Mouse (Mus musculus) lung, embryonic 14.5 days (tissue): ENCODE results near the gene Pon3. TPM values are rescaled to one million over a fixed set of nuclear protein-coding genes. Genes with fewer than 3 reads are reported as not detected.

Experiments used
- ATAC-seq: fragments of 200-750 bp; cut with Nextera tagmentation; 2 replicates; pipeline ENCODE4 v1.8.0; 2017; ENCODE audit warnings: mild to moderate bottlenecking, moderate TSS enrichment, moderate library complexity; ENCODE audit not compliant: insufficient read depth
- DNase-seq: peaks from one replicate; pipeline ENCODE4 v3.0.0-alpha.2; 2015
- H3K27ac ChIP-seq: fragments of 300-500 bp; sonication (generic); 2 replicates; pipeline ENCODE4 v1.5.1; 2014; ENCODE audit warnings: low read depth, mild to moderate bottlenecking, moderate library complexity
- H3K27me3 ChIP-seq: fragments of 300-500 bp; sonication (generic); 2 replicates; pipeline ENCODE4 v1.6.1; 2014; ENCODE audit warnings: low read length, control low read depth; ENCODE audit not compliant: insufficient read depth
- H3K36me3 ChIP-seq: fragments of 300-500 bp; sonication (generic); 2 replicates; pipeline ENCODE4 v1.6.1; 2014; ENCODE audit warnings: control low read depth; ENCODE audit not compliant: insufficient read depth
- H3K4me1 ChIP-seq: fragments of 300-500 bp; sonication (generic); 2 replicates; pipeline ENCODE4 v1.6.1; 2014; ENCODE audit warnings: antibody characterized with exemption, control low read depth; ENCODE audit not compliant: insufficient read depth
- H3K4me2 ChIP-seq: fragments of 300-500 bp; sonication (generic); 2 replicates; pipeline ENCODE4 v1.6.1; 2014; ENCODE audit warnings: mild to moderate bottlenecking
- H3K4me3 ChIP-seq: fragments of 300-500 bp; sonication (generic); 2 replicates; pipeline ENCODE4 v1.5.1; 2014; ENCODE audit warnings: low read depth, low read length
- H3K9ac ChIP-seq: fragments of 300-500 bp; sonication (generic); 2 replicates; pipeline ENCODE4 v1.6.1; 2014
- H3K9me3 ChIP-seq: fragments of 300-500 bp; sonication (generic); 2 replicates; pipeline ENCODE4 v1.6.1; 2016; ENCODE audit warnings: low read depth, low read length, control low read depth
- CTCF ChIP-seq: IDR thresholded peaks from 2 replicates; pipeline ENCODE4 v1.5.1; 2016; ENCODE audit warnings: antibody characterized with exemption, low read depth
- WGBS: fragments of 180-500 bp; shearing (Covaris S2); extraction: QIAGEN DNeasy Blood & Tissue Kit; methylation state at CpG from one replicate; pipeline ENCODE4 v1.1.7; 2014; 5-methylcytosine and 5-hydroxymethylcytosine counted together
- polyA plus RNA-seq: library from polyadenylated mRNA; unstranded; fragments of >200 nt; fragmentation: Nextera tagmentation; extraction: Ambion mirVana; gene quantifications from 2 replicates; pipeline ENCODE4 v1.2.1, GENCODE M21; 2014

Gene Pon3
- 14.2 and 15.2 TPM in 2 replicates for polyA plus RNA-seq

GRCm38 (mm10) chr6:5255722-5256451 is at the start of gene Pon3:
TSS of gene Pon3 (minus strand) at chr6:5256286.
- ATAC-seq = peak; percentile 95
- Histone ChIP-seq H3K9me3 (no peaks in the 10 kb centered on the region), H3K4me2 (peak within 1 kb of the TSS; percentile 59), H3K27me3 (no peaks in the 10 kb centered on the region), H3K27ac (no peak within 1 kb of the TSS), H3K4me3 (peak within 1 kb of the TSS; percentile 33), H3K9ac (peak within 1 kb of the TSS; percentile 35), H3K36me3 (no peaks in the 10 kb centered on the region), H3K4me1 (no peaks in the 10 kb centered on the region)
- DNase-seq = peak; percentile 72
- WGBS = 4% methylated on average over 16 of the region's 16 CpGs
- TF ChIP-seq CTCF = no peak

- Histone ChIP-seq H3K36me3 (no peaks in the 10 kb centered on the region), H3K9me3 (no peaks in the 10 kb centered on the region)
- 83% methylated on average over 8 of the region's 8 CpGs for WGBS
Observed at GRCm38 (mm10) chr6:5304956-5305355, 48.9 kb upstream of the Pon3 start.

GRCm38 (mm10) chr6:5300629-5301028 is 44.5 kb upstream of the Pon3 start:
- no peak overlapping the region for H3K4me3 ChIP-seq
- H3K9ac ChIP-seq = no peak overlapping the region
- TF ChIP-seq CTCF = no peak
- no peak overlapping the region for H3K4me2 ChIP-seq
- no peak for DNase-seq
- no peak overlapping the region for H3K27ac ChIP-seq
- H3K27me3 ChIP-seq = no peaks in the 10 kb centered on the region
- no peak for ATAC-seq
- H3K36me3 ChIP-seq = no peaks in the 10 kb centered on the region
- 89% methylated on average over 8 of the region's 8 CpGs for WGBS
- H3K4me1 ChIP-seq = peaks cover 4% of the 10 kb centered on the region; the same call in 1 of the 2 replicates
- no peaks in the 10 kb centered on the region for H3K9me3 ChIP-seq

More at GRCm38 (mm10) chr6:5304956-5305355, 48.9 kb upstream of the Pon3 start:
- no peaks in the 10 kb centered on the region for H3K27me3 ChIP-seq
- DNase-seq = no peak
- H3K4me3 ChIP-seq = no peak overlapping the region
- no peak for ATAC-seq
- H3K27ac ChIP-seq = no peak overlapping the region
- no peaks in the 10 kb centered on the region for H3K4me1 ChIP-seq
- TF ChIP-seq CTCF = no peak
- H3K4me2 ChIP-seq = no peak overlapping the region
- no peak overlapping the region for H3K9ac ChIP-seq

GRCm38 (mm10) chr6:5299561-5299960 is 43.5 kb upstream of the Pon3 start:
- Histone ChIP-seq H3K36me3 (no peaks in the 10 kb centered on the region), H3K4me1 (peaks cover 4% of the 10 kb centered on the region; the same call in 1 of the 2 replicates)

GRCm38 (mm10) chr6:5298092-5298554 is 42.0 kb upstream of the Pon3 start, which contains the start of gene Pon2:
TSS of gene Pon2 (minus strand) at chr6:5298455.
- Histone ChIP-seq H3K27ac (peak within 1 kb of the TSS; percentile 93), H3K4me3 (peak within 1 kb of the TSS; percentile 62), H3K36me3 (no peaks in the 10 kb centered on the region), H3K9ac (peak within 1 kb of the TSS; percentile 72), H3K9me3 (no peaks in the 10 kb centered on the region), H3K27me3 (no peaks in the 10 kb centered on the region), H3K4me1 (peaks cover 4% of the 10 kb centered on the region; the same call in 1 of the 2 replicates), H3K4me2 (peak within 1 kb of the TSS; percentile 76)
- ATAC-seq (peak; percentile 96), DNase-seq (peak; percentile 90)
- WGBS = under 1% methylated on average over 40 of the region's 47 CpGs
- TF ChIP-seq CTCF = no peak

More at GRCm38 (mm10) chr6:5299561-5299960, 43.5 kb upstream of the Pon3 start:
- Histone ChIP-seq H3K4me3 (no peak overlapping the region), H3K9ac (no peak overlapping the region), H3K9me3 (no peaks in the 10 kb centered on the region), H3K27me3 (no peaks in the 10 kb centered on the region), H3K27ac (no peak overlapping the region), H3K4me2 (no peak overlapping the region)
- DNase-seq (no peak), ATAC-seq (no peak)
- WGBS = 65% methylated on average over 5 of the region's 5 CpGs
- TF ChIP-seq CTCF = no peak

GRCm38 (mm10) chr6:5297321-5298091 is 41.4 kb upstream of the Pon3 start:
- H3K27ac ChIP-seq = peak overlapping the region; percentile 93
- no peaks in the 10 kb centered on the region for H3K27me3 ChIP-seq
- H3K4me3 ChIP-seq = peak overlapping the region; percentile 62
- ATAC-seq (peak; percentile 86), DNase-seq (peak; percentile 82)
- H3K4me1 ChIP-seq = peaks cover 4% of the 10 kb centered on the region; the same call in 1 of the 2 replicates
- WGBS = 2% methylated on average over 24 of the region's 25 CpGs
- H3K9me3 ChIP-seq = no peaks in the 10 kb centered on the region
- peak overlapping the region; percentile 72 for H3K9ac ChIP-seq
- no peak for TF ChIP-seq CTCF
- H3K4me2 ChIP-seq = peak overlapping the region; percentile 76
- no peaks in the 10 kb centered on the region for H3K36me3 ChIP-seq
